Mouse (Mus musculus): ENCODE results near the gene Igdcc4.

The Igdcc4 gene

DNA sequence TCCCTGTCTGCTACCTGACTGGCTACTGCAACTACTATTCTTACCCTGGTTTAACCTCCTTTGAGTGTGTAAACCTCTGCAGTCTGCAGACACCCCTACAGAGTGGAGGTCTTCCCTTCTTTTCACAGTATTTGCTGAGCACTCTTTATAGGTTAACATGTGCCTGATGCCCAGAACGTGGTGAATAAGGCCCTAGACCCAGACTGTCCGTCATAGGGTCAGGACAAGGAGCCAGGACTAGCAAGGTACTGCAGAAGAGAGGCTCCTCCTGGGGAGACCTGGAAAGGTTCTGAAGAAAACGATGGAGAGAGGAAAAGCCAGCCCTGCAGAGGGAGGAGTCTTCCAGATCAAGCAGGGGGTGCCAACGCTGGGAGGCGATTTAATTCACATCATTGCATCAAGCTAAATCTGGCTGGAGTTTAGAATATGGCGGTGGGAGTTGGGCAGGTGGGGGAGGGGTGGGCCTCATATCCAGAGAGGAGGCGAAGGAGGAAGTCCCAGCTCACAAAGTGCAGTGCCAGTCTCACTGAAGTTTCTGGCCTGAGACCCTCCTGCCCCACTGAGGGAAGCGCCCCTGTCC lies 2.0 kb downstream of the Igdcc4 start:
- no peak for TF ChIP-seq GATA4 (IDR thresholded peaks at IDR 0.05; ENCODE audit: insufficient replicate concordance, low read length)

DNA sequence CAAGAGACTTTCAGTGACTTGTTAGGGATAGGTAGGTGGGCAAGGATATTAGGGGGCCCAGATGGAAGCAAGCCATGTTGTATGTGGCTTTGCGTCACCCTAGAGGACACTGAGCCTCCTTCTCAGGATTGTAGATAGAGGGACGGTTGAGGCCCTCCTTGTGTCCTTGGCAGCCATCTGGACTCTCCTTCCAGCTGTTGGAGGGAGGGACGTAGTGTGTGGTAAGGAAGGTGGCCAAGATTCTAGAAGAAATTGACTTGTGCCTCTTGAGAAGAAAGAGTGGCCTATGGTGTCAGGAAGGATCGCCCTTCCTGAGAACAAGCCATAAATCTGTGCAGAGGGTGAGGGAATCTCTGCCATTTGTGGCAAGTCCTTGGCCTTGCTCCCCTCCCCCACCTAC lies 5.5 kb downstream of the Igdcc4 start:
- no peak for TF ChIP-seq GATA4 (IDR thresholded peaks at IDR 0.05; ENCODE audit: insufficient replicate concordance, low read length)

DNA sequence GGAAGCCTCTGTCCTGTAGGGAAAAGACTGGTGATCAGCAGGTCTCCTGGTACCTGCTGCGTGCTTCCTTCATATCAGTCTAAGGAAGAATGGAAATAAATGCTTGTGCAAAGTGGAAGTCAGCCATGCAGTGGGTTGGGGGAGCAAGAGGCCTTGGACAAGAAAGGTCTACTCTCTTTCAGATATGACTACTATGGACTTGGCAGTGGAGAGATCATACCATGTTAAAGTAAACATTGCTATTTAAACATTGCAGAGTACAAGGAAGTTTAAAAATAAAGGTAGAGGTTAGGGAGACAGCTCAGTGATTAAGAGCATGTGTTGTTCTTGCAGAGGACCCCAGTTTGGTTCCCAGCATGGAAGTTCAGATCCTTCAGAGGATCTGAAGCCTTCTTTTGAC lies 6.6 kb downstream of the Igdcc4 start:
- TF ChIP-seq GATA4 (IDR thresholded peaks at IDR 0.05; ENCODE audit: insufficient replicate concordance, low read length) = no peak

DNA sequence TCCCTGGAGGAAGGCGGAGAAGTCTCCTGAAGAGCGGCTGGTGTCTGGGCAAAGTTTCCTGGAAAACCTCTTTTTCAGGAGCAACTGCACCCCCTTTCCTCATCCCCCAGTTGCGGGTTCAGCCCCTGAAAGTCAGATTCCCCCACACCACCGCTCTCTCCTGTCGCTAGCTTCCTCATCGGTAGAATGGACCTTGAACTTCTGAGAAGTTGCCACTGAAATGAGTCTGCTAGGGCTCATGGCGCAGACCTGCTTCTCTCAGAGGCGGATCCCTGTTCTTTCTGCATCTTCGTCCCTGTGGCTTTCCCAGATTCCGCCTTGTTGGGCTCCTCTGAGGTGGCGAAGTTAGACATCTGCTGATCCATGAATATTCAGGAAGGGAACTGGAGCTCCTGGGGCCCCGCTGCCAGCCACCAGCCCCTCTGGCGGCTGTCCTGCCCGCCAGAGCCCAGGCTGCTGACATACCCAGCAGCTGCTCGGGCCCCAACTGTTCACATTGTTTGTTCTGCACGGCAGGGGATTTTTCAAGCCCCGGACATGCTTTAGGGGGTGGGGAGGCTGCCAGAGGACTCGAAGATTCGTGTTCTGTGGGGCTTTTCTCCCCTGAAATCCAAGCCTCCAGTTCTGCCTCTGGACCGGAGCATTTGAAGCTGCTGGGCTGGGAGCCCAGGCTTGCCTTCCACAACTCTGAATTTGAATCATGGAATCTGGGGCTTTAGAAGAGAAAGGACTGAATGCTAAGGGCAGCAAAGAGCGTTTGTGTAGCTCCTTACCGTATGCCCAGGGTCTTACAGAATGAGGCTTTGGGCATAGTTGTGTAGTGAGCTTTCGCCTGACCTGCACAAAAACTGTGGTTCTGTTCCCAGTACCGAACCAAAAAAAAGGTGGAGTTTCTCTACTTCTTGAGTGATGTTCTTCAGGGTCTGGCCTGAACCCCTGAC lies 8.1 kb downstream of the Igdcc4 start:
- no peak for TF ChIP-seq GATA4 (IDR thresholded peaks at IDR 0.05; ENCODE audit: insufficient replicate concordance, low read length)

DNA sequence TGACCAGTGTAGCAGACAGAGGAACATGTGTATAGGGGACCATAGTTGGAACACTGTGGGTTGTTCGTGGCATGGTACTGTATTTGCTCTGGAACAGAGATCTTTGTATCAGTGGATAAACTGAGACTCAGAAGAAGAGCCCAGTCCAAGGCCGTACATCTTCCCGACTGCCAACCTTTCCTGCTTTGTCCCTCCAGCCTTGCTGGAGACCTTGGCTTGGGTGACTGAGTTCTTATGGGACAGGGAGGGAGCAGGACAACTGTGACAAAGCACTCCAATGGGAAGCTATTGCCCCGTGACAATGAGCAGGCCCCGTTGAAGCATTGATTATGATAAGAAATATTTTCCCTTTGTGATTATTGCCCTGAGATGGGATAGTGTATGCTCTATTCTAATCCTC lies 10.4 kb downstream of the Igdcc4 start:
- no peak for TF ChIP-seq GATA4 (IDR thresholded peaks at IDR 0.05; ENCODE audit: insufficient replicate concordance, low read length)

DNA sequence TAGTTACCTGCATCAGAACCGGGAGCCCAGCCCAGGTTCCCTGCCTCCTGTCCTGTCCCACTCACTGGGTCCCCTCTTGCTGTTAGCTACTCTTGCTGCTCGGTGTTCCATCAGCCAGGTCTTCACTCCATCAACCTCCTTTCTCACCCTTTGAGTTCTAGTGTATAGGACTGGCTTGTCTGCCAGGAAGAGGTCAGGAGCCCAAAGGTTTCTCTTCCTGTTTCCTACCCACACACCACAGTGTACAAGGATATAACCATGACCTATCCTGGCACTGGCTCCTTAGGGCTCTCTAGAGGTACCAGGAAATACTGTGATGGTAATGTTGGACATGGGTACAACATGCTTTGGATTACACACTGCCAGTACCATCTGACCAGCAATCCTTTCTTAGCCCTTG lies 12.4 kb downstream of the Igdcc4 start:
- no peak for TF ChIP-seq GATA4 (IDR thresholded peaks at IDR 0.05; ENCODE audit: insufficient replicate concordance, low read length)

DNA sequence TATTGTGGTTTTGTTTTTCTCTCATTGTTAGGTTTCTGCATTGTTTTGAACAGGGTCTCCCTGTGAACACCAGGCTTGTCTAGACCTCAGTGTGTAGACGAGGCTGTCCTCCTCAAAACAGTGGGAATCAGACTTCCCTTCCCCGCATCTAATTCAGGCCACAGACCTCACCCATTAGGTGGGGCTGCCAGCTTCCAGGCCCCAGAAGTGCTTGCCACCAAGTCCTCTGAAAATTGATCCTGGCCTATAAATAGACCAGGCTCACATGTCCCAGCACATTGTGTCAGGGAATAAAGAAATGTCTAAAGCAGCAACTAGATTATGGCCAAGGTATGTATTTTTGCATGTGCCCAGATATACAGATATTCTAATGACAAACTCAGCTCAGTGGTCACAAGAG lies 14.6 kb downstream of the Igdcc4 start:
- TF ChIP-seq GATA4 (IDR thresholded peaks at IDR 0.05; ENCODE audit: insufficient replicate concordance, low read length) = no peak

DNA sequence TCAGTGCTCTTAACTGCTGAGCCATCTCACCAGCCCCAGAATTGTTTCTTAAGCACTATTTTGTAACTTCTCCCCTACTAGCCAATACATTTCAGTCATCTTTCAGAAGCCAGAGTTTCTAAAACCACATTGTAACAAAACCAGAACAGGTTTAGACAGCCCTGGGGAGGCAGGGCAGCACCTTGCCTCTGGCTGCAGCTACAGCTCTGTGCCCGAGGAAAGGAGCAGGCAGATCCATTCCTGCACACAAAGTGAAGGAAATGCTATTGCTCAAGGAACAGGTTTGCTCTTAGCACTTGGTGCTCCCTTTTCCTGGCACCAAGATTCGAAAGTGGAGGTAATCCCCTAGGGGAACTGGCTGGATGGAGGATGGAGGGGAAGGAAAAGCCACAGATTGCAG lies 16.2 kb downstream of the Igdcc4 start:
- TF ChIP-seq GATA4 (IDR thresholded peaks at IDR 0.05; ENCODE audit: insufficient replicate concordance, low read length) = no peak

DNA sequence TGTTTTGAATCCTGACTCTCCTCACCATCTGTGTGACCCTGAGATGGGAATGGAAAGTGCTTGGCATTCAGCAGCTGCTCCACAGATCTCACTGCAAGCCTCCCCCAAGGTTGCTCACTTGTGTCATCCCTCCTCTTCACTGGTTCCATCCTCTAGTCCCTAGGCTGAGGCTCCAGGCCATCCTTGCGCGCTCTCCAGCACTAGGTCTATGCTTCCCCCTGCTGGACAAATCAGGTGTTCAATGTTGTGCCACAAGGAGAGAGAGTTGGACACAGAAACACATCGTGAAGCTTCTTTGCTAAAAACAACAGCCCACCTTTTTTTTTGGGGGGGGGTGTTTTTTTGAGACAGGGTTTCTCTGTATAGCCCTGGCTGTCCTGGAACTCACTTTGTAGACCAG lies 19.6 kb downstream of the Igdcc4 start:
- TF ChIP-seq GATA4 (IDR thresholded peaks at IDR 0.05; ENCODE audit: insufficient replicate concordance, low read length) = no peak

DNA sequence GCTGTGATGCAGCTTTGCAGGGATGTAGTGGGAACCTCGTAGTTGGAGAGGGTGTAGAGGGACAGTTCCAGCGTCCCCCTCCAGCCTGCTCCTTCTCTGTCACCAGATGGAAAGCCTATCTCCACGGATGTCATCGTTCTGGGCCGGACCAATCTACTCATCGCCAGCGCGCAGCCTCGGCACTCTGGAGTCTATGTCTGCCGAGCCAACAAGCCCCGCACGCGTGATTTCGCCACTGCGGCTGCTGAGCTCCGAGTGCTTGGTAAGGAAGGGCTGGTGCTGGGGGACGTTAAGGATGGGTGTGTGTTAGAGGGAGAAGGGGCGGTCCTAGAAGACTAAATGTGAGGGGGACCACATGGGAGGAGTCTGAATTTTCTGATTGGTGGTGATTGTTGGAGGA lies 21.3 kb downstream of the Igdcc4 start:
- TF ChIP-seq GATA4 (IDR thresholded peaks at IDR 0.05; ENCODE audit: insufficient replicate concordance, low read length) = no peak

DNA sequence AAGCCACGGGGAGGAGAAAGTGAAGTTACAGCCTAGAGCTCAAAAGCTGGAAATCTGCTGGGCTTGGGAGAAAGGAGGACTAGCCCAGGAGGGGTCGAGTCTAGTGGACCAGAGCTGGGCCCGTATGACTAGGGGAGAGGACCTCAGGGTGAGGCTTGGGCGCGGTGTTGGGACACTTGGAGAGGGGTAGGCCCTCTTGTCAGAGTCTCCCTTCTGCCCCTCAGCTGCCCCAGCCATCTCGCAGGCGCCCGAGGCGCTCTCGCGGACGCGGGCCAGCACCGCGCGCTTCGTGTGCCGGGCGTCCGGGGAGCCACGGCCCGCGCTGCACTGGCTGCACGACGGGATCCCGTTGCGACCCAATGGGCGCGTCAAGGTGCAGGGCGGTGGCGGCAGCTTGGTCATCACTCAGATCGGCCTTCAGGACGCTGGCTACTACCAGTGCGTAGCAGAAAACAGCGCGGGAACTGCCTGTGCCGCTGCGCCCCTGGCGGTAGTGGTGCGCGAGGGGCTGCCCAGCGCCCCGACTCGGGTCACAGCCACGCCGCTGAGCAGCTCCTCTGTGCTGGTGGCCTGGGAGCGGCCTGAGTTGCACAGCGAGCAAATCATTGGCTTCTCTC lies 22.4 kb downstream of the Igdcc4 start:
- no peak for TF ChIP-seq GATA4 (IDR thresholded peaks at IDR 0.05; ENCODE audit: insufficient replicate concordance, low read length)

DNA sequence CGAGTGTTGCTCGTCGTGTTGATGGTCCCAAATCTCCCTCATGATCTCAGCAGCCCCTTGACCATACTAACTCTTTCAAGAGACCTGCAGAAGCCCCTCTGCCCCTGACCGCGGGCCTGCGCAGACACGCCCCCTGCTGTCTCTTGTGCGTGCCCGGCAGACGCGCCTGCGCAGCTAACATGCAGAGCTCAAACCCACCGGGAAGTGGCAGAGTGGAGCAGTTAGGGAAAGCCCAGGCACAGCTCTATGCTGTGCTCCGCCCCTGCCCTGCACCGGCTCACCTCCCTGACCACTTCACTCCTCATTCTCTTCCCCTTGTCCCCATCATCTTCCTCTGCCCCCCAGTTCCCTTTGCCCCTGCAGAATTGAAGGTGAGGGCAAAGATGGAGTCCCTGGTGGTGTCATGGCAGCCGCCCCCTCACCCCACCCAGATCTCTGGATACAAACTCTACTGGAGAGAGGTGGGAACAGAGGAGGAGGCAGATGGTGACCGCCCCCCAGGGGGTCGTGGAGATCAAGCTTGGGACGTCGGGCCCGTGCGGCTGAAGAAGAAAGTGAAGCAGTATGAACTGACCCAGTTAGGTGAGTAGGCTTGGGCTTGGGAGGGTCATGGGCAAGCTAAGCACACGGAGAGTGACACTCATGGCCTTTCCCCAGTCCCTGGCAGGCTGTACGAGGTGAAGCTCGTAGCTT lies 27.0 kb downstream of the Igdcc4 start:
- no peak for TF ChIP-seq GATA4 (IDR thresholded peaks at IDR 0.05; ENCODE audit: insufficient replicate concordance, low read length)

DNA sequence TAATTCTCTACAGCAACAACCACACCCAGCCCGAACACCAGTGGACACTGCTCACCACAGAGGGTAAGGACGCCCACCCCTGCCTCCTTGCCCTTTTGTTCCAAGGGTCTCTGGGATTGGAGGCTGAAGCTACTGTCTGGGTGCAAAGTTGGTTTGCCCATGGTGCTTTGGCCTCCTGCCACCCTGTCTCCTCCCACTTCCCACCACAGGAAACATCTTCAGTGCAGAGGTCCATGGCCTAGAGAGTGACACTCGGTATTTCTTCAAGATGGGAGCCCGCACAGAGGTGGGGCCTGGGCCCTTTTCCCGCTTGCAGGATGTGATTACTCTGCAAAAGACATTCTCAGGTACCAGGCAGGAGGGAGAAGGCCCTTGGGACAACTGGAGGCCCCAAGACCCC lies 30.4 kb downstream of the Igdcc4 start:
- TF ChIP-seq GATA4 (IDR thresholded peaks at IDR 0.05; ENCODE audit: insufficient replicate concordance, low read length) = no peak

DNA sequence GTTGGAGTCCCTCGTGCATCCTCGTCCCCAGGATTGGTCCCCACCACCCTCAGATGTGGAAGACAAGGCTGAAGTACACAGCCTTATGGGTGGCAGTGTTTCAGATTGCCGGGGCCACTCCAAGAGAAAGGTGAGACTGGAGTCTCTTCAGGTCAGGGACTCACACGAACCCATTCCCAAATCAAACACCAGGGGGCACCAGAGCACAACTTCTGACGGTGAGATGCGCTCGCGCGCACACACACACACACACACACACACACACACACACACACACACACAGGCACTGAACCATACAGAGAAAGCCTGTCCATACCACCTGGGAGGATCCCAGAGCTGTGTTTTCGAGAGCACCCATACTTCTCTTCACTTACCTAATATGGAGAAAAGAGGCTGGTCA lies 32.5 kb downstream of the Igdcc4 start:
- no peak for TF ChIP-seq GATA4 (IDR thresholded peaks at IDR 0.05; ENCODE audit: insufficient replicate concordance, low read length)

DNA sequence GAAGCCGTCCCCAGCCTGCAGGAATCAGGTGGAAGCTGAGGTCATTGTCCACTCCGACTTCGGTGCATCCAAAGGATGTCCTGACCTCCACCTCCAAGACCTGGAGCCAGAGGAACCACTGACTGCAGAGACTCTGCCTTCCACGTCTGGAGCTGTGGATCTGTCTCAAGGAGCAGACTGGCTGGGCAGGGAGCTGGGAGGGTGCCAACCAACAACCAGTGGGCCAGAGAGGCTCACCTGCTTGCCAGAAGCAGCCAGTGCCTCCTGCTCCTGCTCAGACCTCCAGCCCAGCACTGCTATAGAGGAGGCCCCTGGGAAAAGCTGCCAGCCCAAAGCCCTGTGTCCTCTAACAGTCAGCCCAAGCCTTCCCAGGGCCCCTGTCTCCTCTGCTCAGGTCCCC lies 33.8 kb downstream of the Igdcc4 start:
- TF ChIP-seq GATA4 (IDR thresholded peaks at IDR 0.05; ENCODE audit: insufficient replicate concordance, low read length) = no peak

DNA sequence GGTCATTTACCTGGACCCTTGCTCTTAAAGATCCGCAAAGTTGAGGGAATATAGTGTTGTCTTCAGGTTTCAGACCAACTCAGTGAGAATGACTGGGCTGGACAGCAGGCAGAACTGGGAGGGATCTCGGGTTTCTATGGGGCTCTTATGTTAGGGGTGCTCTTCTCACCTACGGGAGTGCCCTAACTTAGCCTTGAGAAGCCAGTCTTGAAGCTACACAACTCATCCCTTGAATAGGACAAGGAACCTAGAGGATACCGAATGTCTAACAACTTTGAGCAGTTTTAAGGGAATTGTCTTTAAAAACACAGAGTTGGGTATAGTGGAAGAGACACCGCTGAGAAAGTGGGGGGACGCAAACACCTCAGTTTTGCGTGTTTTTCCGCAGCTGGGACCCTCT lies 39.2 kb downstream of the Igdcc4 start:
- no peak for TF ChIP-seq GATA4 (IDR thresholded peaks at IDR 0.05; ENCODE audit: insufficient replicate concordance, low read length)

All from liver, adult (tissue).